Mouse (Mus musculus): ENCODE data around the gene Ensa.
"Not testable (repeated sequence)": the region's sequence is repeated elsewhere in the genome, so short reads cannot be mapped to it uniquely, and the experiment has no call there.

Ensa gene

DNA sequence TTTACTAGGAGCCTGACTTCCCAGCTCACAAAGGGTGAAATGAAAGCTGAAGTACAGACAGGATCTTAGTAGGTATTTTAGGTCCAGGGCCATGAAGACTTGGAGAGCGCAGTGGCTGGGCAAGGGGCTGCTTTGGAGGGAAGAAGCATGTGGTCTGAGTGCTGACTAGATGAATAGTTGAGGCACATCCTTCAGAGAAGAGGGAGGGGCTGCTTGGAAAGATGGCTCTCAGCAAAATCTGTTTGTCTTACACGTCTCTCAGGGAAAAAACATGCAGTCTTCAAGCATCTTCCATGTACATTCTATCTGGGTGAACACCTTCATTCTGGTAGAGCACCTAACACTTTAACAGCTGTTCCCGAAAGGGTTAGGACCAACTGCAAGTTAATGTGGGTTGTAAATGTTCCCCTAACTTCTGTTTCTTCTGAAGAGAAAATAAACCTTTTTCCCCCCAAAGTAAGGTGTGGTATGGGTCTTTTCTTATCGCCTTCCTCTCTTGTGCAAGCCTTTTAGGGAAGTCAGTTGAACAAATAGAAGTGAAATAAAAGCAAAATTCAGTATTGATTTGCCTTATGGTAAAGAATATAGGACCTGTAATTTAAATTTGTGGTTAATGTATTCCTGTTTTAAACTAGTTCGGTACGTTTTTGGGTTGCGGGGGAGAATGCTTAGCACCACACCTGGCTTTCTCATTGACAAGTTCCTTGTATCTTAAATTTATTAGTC, 38.1 kb downstream of the Ensa start:
- DNase-seq (ENCODE audit: extremely low read depth, low read depth) = no peak

DNA sequence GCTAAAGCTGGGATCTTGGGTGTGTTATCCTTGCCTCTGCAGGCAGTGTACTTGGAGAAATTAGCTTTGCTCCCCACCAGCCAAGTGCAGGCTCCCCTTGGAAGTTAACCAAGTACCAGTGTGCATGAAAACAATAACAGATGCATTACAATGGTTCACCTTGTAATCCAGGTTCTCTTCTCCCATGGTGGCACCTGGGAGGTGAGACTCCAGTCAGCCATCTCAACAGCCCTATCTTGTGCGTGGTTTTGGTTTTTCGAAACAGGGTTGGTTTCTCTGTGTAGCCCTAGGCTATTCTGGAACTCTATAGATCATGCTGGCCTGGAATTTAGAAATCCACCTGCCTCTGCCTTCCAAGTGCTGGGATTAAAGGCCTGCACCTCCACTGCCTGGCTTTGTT, 38.7 kb downstream of the Ensa start:
- no peak for DNase-seq (ENCODE audit: extremely low read depth, low read depth)

DNA sequence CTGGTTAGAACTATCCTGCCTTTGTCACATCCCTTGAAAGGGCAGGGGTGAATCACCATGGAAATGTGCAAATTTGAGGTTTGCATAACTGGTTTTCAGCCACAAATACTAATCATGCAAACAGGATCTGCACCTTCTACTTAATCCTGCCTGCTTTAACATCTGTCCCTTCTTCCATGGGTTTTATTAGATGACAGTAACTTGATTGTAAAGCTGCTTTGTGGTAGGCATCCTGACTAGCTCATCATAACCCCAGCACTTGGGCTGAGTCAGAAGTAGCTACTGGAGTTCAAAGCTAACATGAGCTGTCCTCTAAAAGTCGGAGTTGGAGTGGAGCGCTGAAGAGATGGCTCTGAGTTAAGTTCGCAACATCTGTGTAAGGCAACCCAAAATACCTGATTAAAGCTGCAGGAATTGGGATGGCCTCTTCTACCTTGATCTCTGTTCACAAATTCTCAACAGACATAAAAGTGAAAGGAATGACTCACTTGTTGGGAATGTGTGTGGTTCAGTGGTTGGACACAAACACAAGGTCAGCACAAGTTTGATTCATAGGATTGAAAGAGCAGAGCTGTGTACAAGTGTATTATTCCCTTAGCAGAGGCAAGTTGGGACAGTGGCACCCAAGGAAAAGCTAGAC, 39.3 kb downstream of the Ensa start:
- no peak for DNase-seq (ENCODE audit: extremely low read depth, low read depth)

DNA sequence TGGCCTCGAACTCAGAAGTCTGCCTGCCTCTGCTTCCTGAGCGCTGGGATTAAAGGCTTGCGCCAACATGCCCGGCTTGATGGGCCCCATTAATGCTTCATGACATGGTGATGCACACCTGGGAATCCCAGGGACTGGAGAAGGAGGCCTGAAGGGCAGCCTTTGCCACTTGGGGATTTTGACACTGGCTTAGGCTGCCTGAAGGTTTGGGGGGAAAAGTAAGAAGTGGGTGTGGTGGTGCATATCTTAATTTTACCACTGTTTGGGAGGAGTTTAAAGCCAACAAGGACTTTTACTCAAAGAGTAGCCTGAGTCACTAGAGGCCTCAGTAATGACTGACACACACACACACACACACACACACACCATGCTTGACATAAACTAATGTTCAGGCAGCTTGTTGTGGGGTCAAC, 40.2 kb downstream of the Ensa start:
- DNase-seq (ENCODE audit: extremely low read depth, low read depth) = no peak

DNA sequence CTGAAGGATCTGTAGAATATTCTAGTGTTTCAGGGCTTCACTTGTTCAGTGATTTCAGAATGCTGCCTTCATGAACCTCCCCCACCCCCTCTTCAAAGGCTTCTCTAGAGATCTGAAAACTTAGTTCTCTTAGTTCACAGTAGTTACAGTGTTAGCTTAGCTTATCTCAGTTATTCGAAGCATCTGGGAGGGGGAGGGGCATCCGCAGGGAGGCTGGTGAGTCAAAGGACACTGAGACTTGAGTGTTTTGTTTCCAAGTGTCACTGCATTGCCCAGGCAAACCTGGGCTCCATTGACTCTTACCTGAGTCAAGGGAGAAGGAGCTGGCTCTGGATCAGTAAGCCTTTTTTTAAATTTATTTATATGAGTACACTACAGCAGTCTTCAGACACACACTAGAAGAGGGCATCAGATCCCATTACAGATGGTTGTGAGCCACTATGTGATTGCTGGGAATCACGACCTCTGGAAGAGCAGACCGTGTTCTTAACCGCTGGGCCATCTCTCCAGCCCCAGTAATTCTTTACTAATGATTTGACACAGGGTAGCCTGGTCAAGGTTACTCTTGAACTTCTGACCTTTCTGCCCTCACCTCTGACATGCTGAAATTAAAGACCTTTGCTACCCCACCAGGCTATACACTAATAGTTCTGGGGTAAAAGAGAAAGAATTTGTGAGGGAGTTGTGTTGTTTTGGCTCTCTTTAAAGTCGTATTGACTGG, 41.5 kb downstream of the Ensa start:
- peak; percentile 90 for DNase-seq (ENCODE audit: extremely low read depth, low read depth)

DNA sequence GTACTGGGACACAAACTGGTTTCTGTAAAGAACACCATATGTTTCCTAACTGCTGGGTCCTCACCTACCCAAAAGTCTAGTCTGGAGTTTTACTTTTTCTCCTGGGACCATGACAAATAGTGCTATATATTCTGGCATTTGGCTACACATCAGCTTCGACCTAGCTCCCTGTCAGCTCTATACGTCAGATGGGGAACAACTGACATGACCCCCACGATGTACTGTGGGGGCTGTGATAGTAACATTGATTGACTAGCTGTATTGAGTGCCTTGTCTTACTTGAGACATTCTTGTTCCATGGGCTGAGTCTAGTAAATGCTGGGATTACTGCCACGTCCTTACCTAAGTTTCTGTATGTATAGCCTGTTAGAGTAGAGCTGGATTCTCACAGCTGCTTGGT, 42.7 kb downstream of the Ensa start:
- DNase-seq (ENCODE audit: extremely low read depth, low read depth) = no peak

DNA sequence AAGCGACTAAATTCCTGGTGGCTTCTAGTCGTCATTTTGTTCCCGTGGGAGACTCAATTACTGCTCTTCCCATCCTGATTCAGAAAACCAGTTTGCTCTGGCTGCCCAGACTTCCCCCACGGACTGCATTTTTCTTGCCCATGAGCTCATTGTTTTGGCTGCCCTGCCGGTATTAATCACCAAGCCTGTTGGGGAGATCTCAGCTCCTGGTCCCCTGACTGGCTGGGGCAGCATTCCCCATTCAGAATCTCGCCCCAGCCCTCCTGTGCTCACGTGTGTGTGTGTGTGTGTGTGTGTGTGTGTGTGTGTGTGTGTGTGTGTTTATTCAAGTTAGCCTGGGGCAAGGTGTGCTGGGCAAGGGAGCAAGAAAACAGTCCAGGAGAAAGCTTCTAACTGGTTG, 43.2 kb downstream of the Ensa start:
- DNase-seq (ENCODE audit: extremely low read depth, low read depth) = no peak

DNA sequence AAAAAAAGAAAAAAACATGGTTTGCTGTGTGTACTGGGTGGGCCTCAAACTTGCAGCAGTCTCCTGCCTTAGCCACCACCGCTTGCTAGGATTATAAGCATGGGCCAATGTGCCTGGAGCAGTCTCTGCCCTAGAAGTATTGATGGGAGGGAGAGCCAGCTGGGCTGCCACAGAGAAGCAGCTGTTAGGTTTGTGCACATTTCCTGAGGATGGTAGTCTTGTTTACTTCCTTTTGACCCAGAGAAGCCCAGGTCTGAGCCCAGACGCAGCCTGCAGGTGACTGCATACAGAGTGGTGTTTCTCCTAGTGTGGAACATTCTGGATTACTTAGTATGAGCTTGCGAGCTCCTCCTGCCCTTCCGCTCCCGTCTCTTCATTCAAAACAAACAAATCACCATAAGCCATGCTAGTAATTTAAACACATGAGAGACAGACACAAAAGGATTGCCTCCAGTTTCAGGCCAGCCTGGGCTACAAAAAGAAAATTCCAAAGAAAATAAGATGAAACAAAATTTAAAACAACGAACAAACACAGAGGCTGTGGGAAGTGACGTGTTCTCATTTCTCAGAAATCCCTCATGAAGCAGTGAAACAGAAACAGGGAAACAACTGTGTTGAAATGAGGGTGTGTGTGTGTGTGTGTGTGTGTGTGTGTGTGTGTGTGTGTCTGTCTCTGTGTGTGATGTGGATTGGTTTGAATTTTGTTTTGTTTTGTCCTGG, 44.0 kb downstream of the Ensa start:
- no peak for DNase-seq (ENCODE audit: extremely low read depth, low read depth)

DNA sequence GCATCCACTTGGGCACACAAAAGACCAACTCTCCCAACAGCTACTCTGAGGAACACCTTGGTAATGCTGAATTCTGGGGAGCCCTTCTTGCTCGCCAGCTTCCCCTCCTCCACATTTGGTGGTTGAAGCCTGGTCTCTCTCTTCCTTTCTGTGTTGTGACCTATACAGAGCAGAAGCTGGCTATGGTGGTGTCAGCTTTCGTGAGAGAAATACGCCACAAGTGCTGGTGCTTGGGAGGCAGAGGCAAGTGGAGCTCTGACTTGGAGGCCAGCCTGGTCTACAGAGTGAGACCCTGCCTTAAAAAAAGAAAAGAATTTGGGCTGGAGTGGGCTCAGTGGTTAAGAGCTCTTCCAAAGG, 44.5 kb downstream of the Ensa start:
- DNase-seq (ENCODE audit: extremely low read depth, low read depth) = no peak

DNA sequence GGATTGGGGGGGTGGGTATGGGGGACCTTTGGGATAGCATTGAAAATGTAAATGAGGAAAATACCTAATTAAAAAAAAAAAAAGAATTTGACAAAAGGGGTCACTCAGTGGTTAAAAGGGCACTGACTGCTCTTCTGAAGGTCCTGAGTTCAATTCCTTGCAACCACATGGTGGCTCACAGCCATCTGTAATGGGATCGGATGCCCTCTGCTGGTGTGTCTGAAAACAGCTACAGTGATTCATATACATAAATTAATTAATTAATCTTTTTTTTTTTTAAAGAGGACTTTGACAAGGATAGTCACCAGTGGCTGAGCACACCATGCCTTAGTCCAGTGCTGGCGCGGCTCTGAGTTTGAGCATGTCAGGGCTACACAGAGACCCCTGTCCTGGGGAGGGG, 45.6 kb downstream of the Ensa start:
- DNase-seq (ENCODE audit: extremely low read depth, low read depth) = not testable (repeated sequence)

DNA sequence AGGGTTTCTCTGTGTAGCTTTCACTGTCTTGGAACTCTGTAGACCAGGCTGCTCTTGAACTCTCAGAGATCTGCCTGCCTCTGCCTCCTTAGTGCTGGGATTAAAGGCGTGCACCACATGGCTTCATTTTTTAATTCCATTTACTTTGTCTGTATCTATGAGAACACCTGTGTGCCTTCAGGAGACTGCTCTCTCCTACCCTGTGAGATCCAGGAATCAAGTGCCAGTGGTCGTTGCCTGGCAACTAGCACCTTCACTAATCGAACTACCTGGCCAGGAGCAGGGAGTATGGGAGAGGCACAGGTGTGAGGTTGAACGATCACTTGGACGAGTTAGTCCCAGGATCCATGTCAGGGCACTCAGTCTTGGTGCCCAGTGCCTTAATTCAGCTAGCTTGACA, 46.4 kb downstream of the Ensa start:
- no peak for DNase-seq (ENCODE audit: extremely low read depth, low read depth)

DNA sequence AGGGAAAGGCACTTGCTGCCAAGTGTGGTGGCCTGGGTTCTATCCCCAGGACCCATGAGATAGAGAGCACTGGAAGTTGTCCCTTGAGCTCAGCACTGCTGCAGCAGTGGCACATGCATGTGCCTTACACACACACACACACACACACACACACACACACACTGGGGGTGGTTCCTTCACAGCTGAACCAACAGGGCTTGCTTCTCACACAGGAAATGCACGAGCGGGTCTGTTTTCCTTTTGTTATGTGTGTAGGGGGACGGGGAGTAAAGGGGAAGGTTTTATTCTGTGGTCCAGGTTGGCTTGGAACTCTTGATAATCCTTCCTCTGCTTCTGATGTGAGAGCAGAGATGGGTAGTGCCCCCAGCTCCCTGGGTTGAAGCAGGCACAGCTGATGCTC, 47.7 kb downstream of the Ensa start:
- no peak for DNase-seq (ENCODE audit: extremely low read depth, low read depth)

DNA sequence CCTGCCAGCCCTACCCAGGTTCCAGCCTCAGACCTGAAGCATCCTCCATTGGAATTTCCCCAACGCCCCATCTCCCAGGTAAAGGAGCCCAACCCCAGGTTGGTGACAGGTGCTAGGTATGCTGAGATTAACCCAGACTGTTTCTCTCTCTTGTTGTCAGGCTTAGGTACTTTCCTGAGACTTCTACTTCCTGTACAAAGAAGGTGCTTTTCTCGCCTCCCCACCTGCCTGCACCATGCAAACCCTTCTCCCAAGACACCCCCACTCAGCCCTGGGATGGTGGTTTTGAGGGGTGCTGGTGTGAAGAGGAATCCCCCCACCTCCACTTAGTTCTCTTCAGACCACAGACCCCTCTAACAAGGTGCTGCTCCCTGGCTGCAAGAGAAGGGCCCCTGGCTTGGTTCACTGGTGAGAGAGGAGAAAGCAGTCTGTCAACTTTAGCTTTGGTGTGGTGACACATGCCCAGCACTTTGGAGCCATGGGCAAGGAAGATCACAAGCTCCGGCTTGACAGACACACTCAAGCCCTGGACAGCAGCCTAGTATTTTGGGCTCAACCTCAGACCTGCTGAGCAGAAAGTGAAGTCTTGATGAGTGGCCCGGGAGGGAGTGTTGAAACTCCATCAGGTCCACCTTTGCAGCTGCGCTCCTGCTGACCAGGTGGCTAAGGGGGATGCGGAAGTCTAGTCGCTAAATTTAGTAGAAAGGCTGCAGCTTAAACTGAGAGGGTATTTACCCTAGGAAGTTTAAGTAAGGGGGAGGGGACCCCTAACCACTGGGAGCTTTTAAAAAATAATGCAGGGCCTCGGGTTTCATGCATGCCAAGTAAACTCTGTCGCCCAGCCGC, 48.3 kb downstream of the Ensa start:
- no peak for DNase-seq (ENCODE audit: extremely low read depth, low read depth)

DNA sequence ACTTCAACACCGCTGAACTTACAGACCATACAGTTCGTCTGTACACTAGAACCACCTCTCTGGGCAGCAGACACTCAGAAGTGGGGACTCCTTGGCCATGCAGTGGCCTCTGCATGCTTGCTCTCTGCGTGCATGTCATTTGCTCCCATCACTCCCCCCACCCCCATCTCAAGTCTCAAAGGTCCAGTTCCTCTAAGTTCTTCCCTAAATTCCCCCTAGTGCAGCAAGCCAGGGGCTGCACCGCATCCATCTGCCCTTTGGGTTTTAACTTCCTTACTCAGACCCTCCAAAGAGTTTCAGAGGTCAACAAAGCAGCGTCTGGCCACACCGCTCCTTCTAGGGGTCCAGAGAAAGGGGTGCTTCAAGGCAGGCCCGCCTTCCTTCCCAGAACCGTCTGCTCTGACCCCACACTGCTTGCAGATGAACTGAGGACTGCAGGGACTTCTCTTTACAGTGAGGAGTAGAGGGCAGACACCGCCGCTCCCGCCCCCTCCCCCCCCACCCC, 49.0 kb downstream of the Ensa start:
- DNase-seq (ENCODE audit: extremely low read depth, low read depth) = peak; percentile 74

DNA sequence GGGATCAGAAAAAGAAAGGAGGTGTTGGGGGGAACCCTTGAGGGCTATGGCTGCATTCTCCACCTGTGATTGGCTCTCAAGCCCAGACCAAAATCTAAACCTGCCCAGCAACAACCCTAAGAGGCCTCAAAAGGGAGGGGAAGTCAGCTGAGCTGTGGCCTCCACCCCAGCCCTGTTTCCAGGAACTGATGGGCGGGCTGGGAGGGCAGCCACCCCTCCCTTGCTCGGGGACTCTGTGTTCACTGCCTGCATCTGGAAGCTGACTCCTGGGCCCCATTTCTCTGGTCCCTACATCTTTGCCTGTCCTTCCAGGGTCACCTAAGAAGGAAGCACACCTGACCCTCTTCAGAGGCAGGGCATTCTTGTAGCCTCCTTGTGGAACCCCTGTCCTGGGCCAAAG, 49.4 kb downstream of the Ensa start:
- peak; percentile 100 for DNase-seq (ENCODE audit: extremely low read depth, low read depth)

DNA sequence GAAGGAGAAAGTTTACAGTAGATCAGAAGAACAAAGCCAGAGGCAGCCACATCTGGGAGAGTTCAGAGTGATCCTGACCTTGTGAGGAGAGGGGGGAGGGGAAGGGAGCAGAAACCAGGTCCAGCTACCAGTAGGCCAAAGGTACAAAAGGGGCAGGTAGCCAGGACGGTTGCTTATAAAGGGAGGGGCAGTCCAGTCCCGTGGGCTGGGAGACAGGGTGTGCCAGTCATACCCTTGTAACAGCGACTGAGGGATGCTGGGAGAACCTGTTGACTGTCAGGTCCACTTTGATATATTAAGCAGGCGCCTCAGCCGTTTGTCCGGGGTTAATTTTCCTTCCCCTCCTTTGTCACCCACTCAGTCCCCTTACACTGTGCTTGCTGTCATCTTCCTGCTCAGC, 50.0 kb downstream of the Ensa start:
- DNase-seq (ENCODE audit: extremely low read depth, low read depth) = no peak

DNA sequence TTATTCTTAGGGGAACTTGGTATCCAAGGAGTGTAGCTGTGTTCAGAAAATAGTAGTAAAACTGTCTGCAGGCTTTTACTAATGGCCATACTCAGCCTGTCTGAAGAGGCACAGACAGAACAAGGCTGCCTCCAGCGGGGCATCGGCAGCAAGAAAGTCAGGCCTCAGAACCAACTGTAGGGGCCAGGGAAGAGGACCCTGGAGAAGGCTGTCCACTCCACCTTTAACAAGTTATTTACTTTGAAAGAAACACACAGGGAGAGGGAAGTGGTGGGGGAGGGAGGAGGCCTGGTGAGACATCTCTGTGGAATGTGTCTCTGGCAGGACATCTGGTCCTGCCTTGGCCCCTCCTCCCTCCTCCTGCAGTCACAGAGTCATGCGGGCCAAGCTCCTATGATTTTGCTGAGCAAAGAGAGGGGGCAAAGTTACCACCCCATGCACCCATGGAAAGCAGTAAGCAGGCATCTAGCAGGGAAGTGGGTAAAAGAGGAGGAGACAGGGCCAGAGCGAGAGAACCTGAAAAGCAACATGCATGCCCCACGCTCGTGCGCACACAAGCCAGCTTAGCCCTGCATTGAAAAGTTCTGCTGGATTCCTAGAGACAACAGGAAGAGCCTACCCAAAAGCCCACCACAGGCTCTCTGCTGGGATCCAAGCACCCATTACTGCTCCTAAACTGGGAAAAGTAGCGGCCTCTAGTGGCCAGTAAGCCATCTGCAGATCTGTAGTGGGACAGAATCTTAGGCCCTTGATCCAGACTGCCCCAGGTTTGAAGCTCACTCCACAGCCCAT, 50.7 kb downstream of the Ensa start:
- peak; percentile 90 for DNase-seq (ENCODE audit: extremely low read depth, low read depth)

DNA sequence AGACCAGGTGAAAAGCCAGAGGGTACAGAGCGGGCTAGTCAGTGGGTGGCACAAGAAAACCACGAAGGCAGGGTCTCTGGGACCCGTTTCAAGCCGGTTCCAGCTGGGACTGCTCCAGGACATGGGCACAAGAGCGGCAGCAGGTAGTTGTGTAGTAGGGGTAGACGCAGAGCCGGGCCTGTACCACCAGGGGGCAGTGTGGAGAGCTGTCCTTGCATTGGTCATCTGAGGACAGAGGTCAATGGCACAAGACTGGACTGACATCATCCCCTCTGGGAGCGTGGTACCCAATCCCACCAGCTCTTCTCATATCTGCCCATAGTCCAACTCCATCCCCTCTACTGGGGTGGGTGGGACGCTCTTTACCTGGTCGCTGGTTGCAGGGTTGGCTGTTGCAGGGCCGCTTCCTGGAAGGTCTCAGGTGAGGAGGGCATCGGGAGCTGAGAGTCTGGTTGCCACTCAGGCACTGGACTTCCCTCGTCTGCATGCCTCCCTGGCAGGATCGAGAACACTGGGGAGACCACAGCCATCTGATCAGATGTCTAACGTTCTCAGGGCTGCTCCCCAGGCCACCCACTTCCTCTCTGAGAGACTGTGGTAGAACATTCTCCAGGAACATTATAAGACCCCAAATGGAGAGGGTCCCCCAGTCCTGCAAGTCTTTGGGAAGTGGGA, 52.1 kb downstream of the Ensa start:
- DNase-seq (ENCODE audit: extremely low read depth, low read depth) = no peak

DNA sequence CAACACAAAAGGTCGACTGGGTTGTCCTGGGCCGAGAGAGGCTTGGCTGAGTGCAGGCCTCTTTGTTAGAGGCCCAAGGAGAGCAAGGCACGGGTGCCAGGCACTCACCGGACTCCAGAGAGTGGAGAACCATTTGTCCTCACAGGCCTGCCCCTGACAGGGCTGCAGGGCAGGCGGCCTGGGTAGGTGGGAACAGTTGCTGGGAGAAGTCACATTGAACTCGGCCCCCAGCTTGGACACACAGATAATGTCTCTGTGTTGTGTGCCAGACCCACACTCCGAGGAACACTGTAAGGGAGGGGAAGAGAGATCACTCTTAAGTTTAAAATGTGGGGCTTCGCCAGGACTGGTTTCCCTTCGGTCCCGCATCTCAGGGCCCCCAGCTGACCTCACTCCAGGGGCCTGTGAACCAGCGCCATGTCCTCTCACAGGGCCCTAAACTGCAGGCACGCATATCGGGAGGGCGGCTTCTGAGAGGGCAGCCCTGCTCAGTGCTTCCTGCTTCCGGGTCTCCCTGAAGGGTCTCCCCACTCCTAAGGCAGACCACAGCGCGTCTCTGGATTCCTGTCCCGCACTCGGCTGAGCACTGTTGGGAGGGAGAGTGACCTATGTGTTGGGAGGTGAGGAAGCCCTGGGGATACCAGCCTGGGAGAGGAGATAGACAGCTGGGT, 52.8 kb downstream of the Ensa start:
- no peak for DNase-seq (ENCODE audit: extremely low read depth, low read depth)
